Mouse (Mus musculus): ENCODE measurements around the gene Abcc12. TPM values are rescaled to one million over a fixed set of nuclear protein-coding genes. Genes with fewer than 3 reads are reported as not detected.

Gene Abcc12
- polyA plus RNA-seq, 1 experiment from 2014 or later = not detected

DNA sequence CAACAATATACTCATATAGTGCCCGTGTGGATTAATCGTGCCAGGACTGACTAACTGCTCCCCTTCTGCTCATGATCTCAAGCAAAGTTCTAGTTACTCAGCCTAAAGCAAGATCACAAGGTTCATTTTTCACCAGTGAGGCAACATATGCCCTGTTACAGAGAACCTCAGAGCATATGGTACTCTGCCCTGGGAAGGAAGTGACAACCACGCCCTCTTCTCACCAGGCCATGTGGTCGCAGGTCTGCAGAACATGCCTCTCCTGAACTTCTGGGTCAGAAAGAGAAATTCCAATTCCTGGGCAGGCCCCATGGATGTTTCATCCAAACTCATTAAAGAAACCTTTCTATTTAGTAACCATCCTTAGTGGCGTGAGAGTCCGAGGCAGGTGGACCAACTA lies 39.6 kb downstream of the Abcc12 start:
- 85% methylated on average over 6 of the region's 6 CpGs for WGBS
- 0 out of 2 replicates have a peak, but pooled peaks cover 4% of the 10 kb centered on the region for H3K27me3 ChIP-seq (replicated peaks)
- H3K4me2 ChIP-seq = no peak overlapping the region
- no peak for ATAC-seq (ENCODE audit: extremely low read depth, insufficient number of reproducible peaks, low FRiP score, low TSS enrichment)
- no peaks in the 10 kb centered on the region for H3K9me3 ChIP-seq
- H3K36me3 ChIP-seq = no peaks in the 10 kb centered on the region
- H3K9ac ChIP-seq = no peak overlapping the region
- peaks cover 4% of the 10 kb centered on the region; the same call in 1 of the 2 replicates for H3K4me1 ChIP-seq
- H3K27ac ChIP-seq (replicated peaks) = no peak overlapping the region
- H3K4me3 ChIP-seq = no peak overlapping the region

DNA sequence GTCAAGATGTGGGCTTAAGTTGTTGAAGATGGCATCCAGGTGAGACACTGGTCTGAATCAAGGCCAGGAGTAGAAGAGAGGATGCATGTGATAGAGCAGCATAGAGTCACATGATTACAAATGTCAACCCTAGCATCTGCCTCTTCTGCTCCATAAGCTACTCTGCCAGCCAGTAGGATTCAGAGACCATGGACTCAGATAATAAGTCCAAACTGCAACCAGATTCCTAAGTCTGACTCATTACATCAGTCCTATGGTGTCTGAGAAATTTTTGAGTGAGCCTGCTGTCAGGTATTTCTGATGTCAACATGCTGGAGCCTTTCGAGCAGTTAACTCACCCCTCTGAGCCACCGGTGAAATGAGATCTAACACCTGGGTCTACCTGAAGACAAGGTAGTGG lies 40.1 kb downstream of the Abcc12 start:
- no peak for ATAC-seq (ENCODE audit: extremely low read depth, insufficient number of reproducible peaks, low FRiP score, low TSS enrichment)
- Histone ChIP-seq H3K9me3 (no peaks in the 10 kb centered on the region), H3K4me1 (peaks cover 4% of the 10 kb centered on the region; the same call in 1 of the 2 replicates), H3K9ac (no peak overlapping the region), H3K36me3 (no peaks in the 10 kb centered on the region), H3K27me3 (replicated peaks) (0 out of 2 replicates have a peak, but pooled peaks cover 4% of the 10 kb centered on the region), H3K27ac (replicated peaks) (no peak overlapping the region), H3K4me3 (no peak overlapping the region), H3K4me2 (no peak overlapping the region)
- 76% methylated on average over 2 of the region's 2 CpGs for whole genome bisulfite sequencing

DNA sequence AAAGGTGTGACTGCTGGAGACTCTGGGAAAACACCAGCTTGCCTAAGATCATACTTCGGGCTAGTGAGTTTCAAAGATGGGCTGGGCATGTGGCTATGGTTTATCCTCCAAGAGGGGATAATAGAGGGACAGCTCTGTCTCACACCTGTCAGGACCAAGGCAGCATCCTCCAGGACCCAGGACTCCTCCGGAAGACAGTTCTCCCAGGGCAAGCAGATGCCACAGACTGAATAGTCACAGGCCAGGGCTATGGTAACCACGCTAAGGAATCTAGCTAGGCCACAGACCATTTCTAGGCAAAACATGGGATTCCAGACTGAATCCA lies 43.9 kb downstream of the Abcc12 start:
- ATAC-seq (ENCODE audit: extremely low read depth, insufficient number of reproducible peaks, low FRiP score, low TSS enrichment) = no peak
- 59% methylated on average over 3 of the region's 3 CpGs for WGBS
- Histone ChIP-seq H3K4me3 (no peak overlapping the region), H3K27ac (replicated peaks) (no peak overlapping the region), H3K27me3 (replicated peaks) (peaks cover 8% of the 10 kb centered on the region; the same call in 1 of the 2 replicates), H3K36me3 (no peaks in the 10 kb centered on the region), H3K4me2 (no peak overlapping the region), H3K9me3 (no peaks in the 10 kb centered on the region), H3K9ac (no peak overlapping the region), H3K4me1 (peaks cover 4% of the 10 kb centered on the region; the same call in 1 of the 2 replicates)

DNA sequence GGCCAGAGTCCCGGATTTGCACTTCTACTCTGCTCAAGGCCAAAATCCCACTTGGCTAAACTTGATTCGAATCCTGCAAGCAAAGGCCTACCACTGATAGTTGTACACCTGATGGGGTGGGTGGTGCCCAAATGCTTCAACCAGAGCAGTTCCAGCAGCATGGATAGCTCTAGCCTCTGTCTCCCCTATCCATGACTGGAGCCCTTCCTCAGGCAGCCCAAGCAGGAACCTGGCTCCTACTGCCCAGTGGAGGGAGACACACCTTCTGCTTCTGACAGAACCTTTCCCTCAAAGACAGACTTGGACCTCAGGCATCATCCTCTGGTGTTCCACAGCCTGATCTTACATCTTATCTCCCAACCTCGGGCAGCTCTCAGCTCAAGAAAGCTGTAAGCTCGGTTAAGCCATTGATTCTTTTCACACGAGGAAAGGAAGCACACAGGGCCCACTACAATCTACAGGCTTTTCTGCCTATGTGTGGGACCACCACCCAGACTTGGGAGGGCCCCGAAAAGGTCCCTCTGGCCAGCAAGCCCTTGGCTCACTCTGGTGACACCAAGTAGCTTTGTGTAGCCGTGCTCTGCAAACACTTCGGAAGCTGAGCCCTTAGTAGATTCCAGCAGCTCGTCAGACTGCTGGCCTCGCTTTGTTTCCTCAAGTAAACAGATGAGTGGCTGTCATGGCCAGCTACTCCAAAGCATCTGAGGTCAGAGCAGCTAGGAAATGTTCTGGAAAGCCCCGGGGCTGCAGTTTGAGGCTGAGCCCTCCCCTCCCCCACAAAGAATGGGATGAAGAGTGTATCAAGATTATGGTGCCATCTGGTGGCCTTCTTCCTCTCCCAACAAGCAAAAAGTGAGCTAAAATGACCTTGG lies 44.5 kb downstream of the Abcc12 start:
- Histone ChIP-seq H3K27ac (replicated peaks) (no peak overlapping the region), H3K9me3 (no peaks in the 10 kb centered on the region), H3K9ac (0 out of 2 replicates have a peak overlapping the region, but pooled peaks have one; percentile 50), H3K27me3 (replicated peaks) (peaks cover 8% of the 10 kb centered on the region; the same call in 1 of the 2 replicates), H3K36me3 (no peaks in the 10 kb centered on the region), H3K4me1 (peaks cover 4% of the 10 kb centered on the region; the same call in 1 of the 2 replicates), H3K4me2 (peak overlapping the region; percentile 56), H3K4me3 (no peak overlapping the region)
- 36% methylated on average over 11 of the region's 11 CpGs for WGBS
- ATAC-seq (ENCODE audit: extremely low read depth, insufficient number of reproducible peaks, low FRiP score, low TSS enrichment) = no peak

DNA sequence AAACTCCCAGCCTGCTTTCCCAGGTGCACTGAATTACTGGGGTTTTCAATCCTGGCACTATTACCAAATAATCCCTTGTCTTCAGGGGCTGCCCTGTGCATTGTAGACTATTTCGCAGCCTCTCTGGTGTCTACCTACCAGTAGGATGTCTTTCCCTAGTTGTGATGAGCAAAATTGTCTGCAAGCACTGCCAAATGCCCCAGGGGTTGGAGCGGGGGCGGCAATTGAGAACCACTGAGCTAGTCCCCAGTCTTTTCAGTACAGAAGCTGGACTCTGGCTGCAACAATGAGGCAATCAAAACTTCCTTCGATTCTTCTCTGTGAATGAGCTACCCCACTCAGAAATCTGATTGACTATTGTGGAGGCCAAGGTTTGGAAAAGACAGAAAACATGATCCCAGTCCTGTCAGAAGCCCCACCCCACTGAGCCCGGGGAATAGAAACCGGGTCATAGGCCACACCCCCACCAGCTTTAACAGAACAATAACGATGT lies 45.4 kb downstream of the Abcc12 start:
- Histone ChIP-seq H3K4me2 (no peak overlapping the region), H3K4me3 (no peak overlapping the region)
- 65% methylated on average over 7 of the region's 7 CpGs for WGBS

DNA sequence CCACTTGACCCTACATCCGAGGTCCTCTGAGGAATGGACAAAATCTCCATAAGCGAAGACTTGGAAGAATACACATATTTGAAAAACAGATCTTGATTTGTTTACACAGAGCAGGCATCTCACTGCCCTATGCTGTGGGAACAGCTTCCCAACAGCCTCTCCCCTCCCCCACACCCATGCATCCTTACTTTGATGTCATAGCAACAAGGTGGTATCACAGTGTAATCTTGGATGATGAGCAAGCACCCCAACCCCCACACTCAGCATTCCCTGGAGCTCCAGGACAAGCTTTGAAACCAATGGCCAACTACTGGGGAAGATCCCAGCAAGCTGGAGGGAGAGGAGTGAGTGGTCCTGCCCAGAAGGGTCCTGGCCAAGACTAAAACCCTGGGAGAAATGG lies 50.8 kb downstream of the Abcc12 start:
- 54% methylated on average over 2 of the region's 2 CpGs for WGBS
- no peak for ATAC-seq (ENCODE audit: extremely low read depth, insufficient number of reproducible peaks, low FRiP score, low TSS enrichment)
- H3K4me3 ChIP-seq = no peak overlapping the region
- peaks cover 3% of the 10 kb centered on the region; the same call in 1 of the 2 replicates for H3K27me3 ChIP-seq (replicated peaks)
- no peak overlapping the region for H3K4me2 ChIP-seq
- no peak overlapping the region for H3K9ac ChIP-seq
- no peaks in the 10 kb centered on the region for H3K9me3 ChIP-seq
- no peak overlapping the region for H3K27ac ChIP-seq (replicated peaks)
- no peaks in the 10 kb centered on the region for H3K4me1 ChIP-seq
- no peaks in the 10 kb centered on the region for H3K36me3 ChIP-seq

More for the DNA sequence above, 45.4 kb downstream of the Abcc12 start:
- Histone ChIP-seq H3K27ac (replicated peaks) (no peak overlapping the region), H3K9ac (no peak overlapping the region), H3K4me1 (peaks cover 4% of the 10 kb centered on the region; the same call in 1 of the 2 replicates), H3K9me3 (no peaks in the 10 kb centered on the region), H3K36me3 (no peaks in the 10 kb centered on the region), H3K27me3 (replicated peaks) (peaks cover 8% of the 10 kb centered on the region; the same call in 1 of the 2 replicates)
- no peak for ATAC-seq (ENCODE audit: extremely low read depth, insufficient number of reproducible peaks, low FRiP score, low TSS enrichment)

DNA sequence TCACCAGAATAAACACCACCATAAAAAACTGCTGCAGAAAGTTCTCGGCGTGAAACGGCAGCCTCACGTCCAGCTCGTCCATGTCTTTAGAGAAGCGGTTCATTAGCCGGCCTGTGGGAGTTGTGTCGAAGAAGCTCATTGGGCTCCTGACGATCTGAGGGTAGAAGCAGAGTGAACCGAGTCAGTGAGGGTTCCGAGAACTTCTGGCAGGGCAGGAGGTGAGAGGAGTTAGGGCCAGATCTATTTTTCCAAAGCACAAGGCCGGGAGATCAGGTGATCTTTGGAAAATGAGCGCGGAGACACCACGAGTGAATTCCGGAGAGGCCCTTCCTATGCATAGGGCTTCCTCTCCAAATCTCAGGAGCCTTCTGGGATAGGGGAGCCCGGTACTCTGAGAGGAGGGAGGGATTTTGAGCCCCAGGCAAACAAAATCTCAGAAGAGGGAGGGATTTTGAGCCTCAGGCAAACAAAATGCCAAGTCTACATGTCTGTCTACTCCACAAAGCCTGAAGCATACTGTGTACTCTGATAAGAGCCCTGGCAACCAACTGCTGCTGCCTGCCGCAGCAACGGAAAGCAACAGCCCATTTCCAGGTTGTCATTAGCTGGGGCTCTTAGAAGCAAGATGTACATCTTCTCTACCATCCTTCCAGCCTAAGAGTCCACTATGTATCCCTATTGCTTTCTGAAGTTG lies 53.0 kb downstream of the Abcc12 start:
- no peak for ATAC-seq (ENCODE audit: extremely low read depth, insufficient number of reproducible peaks, low FRiP score, low TSS enrichment)
- Histone ChIP-seq H3K4me2 (no peak overlapping the region), H3K36me3 (no peaks in the 10 kb centered on the region), H3K4me3 (no peak overlapping the region), H3K27ac (replicated peaks) (no peak overlapping the region), H3K9me3 (no peaks in the 10 kb centered on the region), H3K27me3 (replicated peaks) (no peaks in the 10 kb centered on the region), H3K4me1 (no peaks in the 10 kb centered on the region), H3K9ac (no peak overlapping the region)
- 68% methylated on average over 19 of the region's 19 CpGs for WGBS

DNA sequence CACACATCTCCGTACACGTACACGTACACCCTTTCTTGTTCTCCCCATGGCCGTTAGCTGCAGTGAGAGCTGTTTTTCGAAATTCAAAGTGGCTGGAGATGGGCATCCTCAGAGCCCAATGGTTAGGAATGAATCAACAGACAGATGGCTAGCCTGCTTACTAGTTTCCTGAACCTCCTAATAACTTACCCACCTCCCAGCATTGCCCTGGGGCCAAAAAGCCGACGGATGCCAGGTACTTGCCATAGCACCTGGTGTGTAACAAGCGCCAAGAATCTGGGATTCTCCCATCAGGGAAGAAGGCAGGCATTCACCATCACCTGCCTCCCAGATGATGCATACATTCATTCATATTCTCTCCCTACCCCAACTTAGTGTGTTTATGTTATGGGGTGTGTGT lies 53.7 kb downstream of the Abcc12 start:
- no peak overlapping the region for H3K27ac ChIP-seq (replicated peaks)
- ATAC-seq (ENCODE audit: extremely low read depth, insufficient number of reproducible peaks, low FRiP score, low TSS enrichment) = no peak
- 88% methylated on average over 8 of the region's 8 CpGs for WGBS

DNA sequence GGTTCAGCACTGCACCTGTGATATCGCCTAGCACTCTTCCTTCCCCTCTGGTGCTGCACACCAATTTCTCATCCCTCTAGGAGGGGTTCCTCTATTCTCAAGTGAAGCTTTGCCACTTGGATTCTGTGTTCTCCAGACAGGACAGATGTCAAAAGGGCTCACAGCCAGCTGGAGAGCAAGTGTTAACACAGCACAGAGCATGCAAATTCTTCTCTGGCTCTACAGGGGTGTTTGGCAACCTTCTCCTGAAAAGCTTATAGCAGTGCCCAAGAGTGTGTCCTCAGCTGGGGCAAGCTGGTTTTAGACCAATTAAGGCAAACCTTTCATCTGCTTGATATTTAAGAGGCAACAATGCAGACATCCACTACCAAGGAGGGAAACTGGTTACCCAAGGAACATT lies 66.3 kb downstream of the Abcc12 start:
- Histone ChIP-seq H3K27me3 (replicated peaks) (no peaks in the 10 kb centered on the region), H3K36me3 (no peaks in the 10 kb centered on the region), H3K4me3 (no peak overlapping the region), H3K9ac (no peak overlapping the region), H3K4me1 (no peaks in the 10 kb centered on the region), H3K9me3 (no peaks in the 10 kb centered on the region), H3K4me2 (no peak overlapping the region), H3K27ac (replicated peaks) (no peak overlapping the region)
- WGBS = 70% methylated on average over 1 of the region's 1 CpGs
- no peak for ATAC-seq (ENCODE audit: extremely low read depth, insufficient number of reproducible peaks, low FRiP score, low TSS enrichment)

More for the DNA sequence above, 53.7 kb downstream of the Abcc12 start:
- Histone ChIP-seq H3K4me3 (no peak overlapping the region), H3K4me1 (no peaks in the 10 kb centered on the region), H3K4me2 (no peak overlapping the region), H3K9ac (no peak overlapping the region), H3K36me3 (no peaks in the 10 kb centered on the region), H3K27me3 (replicated peaks) (no peaks in the 10 kb centered on the region), H3K9me3 (no peaks in the 10 kb centered on the region)

DNA sequence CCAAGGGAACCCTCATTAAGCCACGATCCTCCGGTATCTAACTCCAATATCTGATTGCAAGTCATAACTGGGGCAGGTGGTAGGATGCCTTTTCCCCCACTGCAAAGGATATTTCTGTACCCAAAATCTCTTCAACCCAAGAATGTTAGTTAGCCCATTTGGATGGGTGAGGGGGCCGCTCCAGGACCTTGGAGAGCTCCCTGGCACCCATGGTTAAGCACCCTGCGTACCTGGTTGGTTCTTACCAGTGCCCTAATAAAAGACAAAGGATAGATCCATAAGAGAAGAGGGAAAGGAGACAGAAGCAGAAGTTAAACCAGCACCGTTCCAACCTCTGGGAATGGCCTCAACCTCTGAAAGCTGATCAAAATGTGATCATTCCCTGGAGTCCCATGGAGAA lies 67.6 kb downstream of the Abcc12 start:
- no peak for ATAC-seq (ENCODE audit: extremely low read depth, insufficient number of reproducible peaks, low FRiP score, low TSS enrichment)

DNA sequence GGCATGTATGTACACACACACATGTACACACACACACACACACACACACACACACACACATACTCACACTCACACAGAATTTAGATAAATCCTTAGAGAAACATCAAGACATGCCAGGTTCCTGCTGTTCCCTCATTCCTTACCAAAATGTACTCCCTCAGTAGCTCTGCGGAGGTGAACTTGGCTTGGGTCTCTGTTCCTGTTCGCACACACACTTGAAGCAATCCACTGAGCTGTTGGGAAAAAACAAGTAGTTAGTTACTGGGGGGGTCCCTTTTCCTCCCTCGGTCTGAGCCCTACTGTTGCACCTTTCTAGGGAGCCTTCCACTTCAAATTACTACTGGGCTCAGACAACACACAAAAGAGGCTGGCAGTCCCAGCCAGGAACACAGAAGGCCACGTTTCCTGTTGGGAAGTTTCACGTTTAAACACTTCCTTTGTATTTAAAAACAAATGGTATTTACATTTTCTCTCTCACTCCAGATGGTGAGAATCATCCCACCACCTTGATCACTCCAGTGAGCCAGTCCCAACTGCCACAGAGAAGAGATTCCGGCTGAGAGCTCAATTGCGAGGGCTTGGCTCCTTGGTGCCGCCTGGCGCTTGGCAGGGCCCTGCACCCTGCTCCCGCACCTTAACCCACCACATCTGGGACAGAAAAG lies 68.2 kb downstream of the Abcc12 start:
- no peak for ATAC-seq (ENCODE audit: extremely low read depth, insufficient number of reproducible peaks, low FRiP score, low TSS enrichment)

More for the DNA sequence above, 67.6 kb downstream of the Abcc12 start:
- 50% methylated on average over 5 of the region's 5 CpGs for WGBS
- Histone ChIP-seq H3K9ac (no peak overlapping the region), H3K4me2 (no peak overlapping the region), H3K4me1 (no peaks in the 10 kb centered on the region), H3K36me3 (no peaks in the 10 kb centered on the region), H3K4me3 (no peak overlapping the region), H3K27me3 (replicated peaks) (no peaks in the 10 kb centered on the region), H3K9me3 (no peaks in the 10 kb centered on the region), H3K27ac (replicated peaks) (no peak overlapping the region)

More for the DNA sequence above, 68.2 kb downstream of the Abcc12 start:
- Histone ChIP-seq H3K36me3 (no peaks in the 10 kb centered on the region), H3K4me1 (no peaks in the 10 kb centered on the region), H3K4me3 (no peak overlapping the region), H3K9ac (no peak overlapping the region), H3K27me3 (replicated peaks) (no peaks in the 10 kb centered on the region), H3K9me3 (no peaks in the 10 kb centered on the region), H3K4me2 (no peak overlapping the region), H3K27ac (replicated peaks) (no peak overlapping the region)
- 41% methylated on average over 10 of the region's 10 CpGs for WGBS

All from heart, embryonic 13.5 days (tissue).